Mouse (Mus musculus) G1E (cell line): ENCODE results near the gene Cdc42se2. TPM values are rescaled to one million over a fixed set of nuclear protein-coding genes. Genes with fewer than 3 reads are reported as not detected.

Source experiments
- ATAC-seq: 2 replicates; pipeline ENCODE4 v1.8.0; 2016; ENCODE audit warnings: mild to moderate bottlenecking; ENCODE audit not compliant: insufficient number of reproducible peaks, poor library complexity, low FRiP score, severe bottlenecking; ENCODE audit errors: extremely low read depth
- DNase-seq: peaks from one replicate; pipeline ENCODE4 v3.0.0; 2012; ENCODE audit warnings: low spot score
- H3K27me3 ChIP-seq: 2 replicates; pipeline ENCODE4 v1.6.1; 2012; ENCODE audit warnings: mild to moderate bottlenecking, low read length, inconsistent platforms; ENCODE audit not compliant: insufficient read depth
- H3K36me3 ChIP-seq: replicated peaks from 2 replicates; pipeline ENCODE3; 2012; ENCODE audit warnings: mild to moderate bottlenecking, inconsistent platforms
- H3K4me1 ChIP-seq: 2 replicates; pipeline ENCODE4 v1.6.1; 2012; ENCODE audit warnings: low read depth, low read length, inconsistent platforms, mixed read lengths; ENCODE audit not compliant: insufficient read depth
- H3K4me3 ChIP-seq: 2 replicates; pipeline ENCODE4 v1.5.1; 2012; ENCODE audit warnings: low read depth, mild to moderate bottlenecking, inconsistent platforms, low read length, moderate library complexity, mixed read lengths
- H3K9me3 ChIP-seq: replicated peaks from 2 replicates; pipeline ENCODE4 v1.6.1; 2012; ENCODE audit warnings: inconsistent platforms
- CTCF ChIP-seq: IDR thresholded peaks from 2 replicates; pipeline ENCODE4 v1.5.1; 2012; ENCODE audit warnings: low read depth, low read length, inconsistent platforms, mixed read lengths
- GATA1 ChIP-seq: IDR thresholded peaks from 2 replicates; pipeline ENCODE4 v1.6.1; 2012; ENCODE audit warnings: borderline replicate concordance, low read length, inconsistent platforms, mixed read lengths
- GATA2 ChIP-seq: IDR thresholded peaks from 2 replicates; pipeline ENCODE4 v1.6.1; 2012; ENCODE audit warnings: low read depth, low read length, inconsistent platforms, borderline replicate concordance
- POLR2AphosphoS5 ChIP-seq: IDR thresholded peaks from 2 replicates; pipeline ENCODE4 v1.6.1; 2012; ENCODE audit warnings: low read depth, low read length, inconsistent platforms; ENCODE audit not compliant: insufficient replicate concordance
- TAL1 ChIP-seq: conservative IDR thresholded peaks from 2 replicates; pipeline ENCODE4 v1.6.1; 2012; ENCODE audit warnings: low read depth, low read length, inconsistent platforms, mixed read lengths
- polyA plus RNA-seq: library from polyadenylated mRNA; stranded (reverse); fragments of >175 nt; gene quantifications from 2 replicates; pipeline ENCODE4 v1.2.3, GENCODE M21; 2012
- total RNA-seq, 2 experiments: library from RNA; stranded (forward) in 1 of 2; stranded (reverse) in 1 of 2; fragments of 200-1000 nt in 1 of 2; fragments of >200 nt in 1 of 2; fragmentation: Nextera tagmentation in 1 of 2; gene quantifications; 2 replicates each; pipeline ENCODE4 v1.2.3; 2014 to 2017

Cdc42se2 gene
- total and polyA plus RNA-seq, 3 experiments: 5.0 to 32.9 (median 25.0) TPM

- H3K4me1 ChIP-seq: peaks cover 21% of the 10 kb centered on the region
- H3K9me3 ChIP-seq: no peaks in the 10 kb centered on the region
- no peak for DNase-seq
- TF ChIP-seq GATA2 (no peak), TAL1 (no peak), GATA1 (no peak), CTCF (no peak), POLR2AphosphoS5 (no peak)
- no peak for ATAC-seq
- no peak overlapping the region for H3K4me3 ChIP-seq
- H3K27me3 ChIP-seq: no peaks in the 10 kb centered on the region
- H3K36me3 ChIP-seq: no peaks in the 10 kb centered on the region
Observed at GRCm38 (mm10) chr11:54775628-54776366, 11.7 kb downstream of the Cdc42se2 start.

DNA sequence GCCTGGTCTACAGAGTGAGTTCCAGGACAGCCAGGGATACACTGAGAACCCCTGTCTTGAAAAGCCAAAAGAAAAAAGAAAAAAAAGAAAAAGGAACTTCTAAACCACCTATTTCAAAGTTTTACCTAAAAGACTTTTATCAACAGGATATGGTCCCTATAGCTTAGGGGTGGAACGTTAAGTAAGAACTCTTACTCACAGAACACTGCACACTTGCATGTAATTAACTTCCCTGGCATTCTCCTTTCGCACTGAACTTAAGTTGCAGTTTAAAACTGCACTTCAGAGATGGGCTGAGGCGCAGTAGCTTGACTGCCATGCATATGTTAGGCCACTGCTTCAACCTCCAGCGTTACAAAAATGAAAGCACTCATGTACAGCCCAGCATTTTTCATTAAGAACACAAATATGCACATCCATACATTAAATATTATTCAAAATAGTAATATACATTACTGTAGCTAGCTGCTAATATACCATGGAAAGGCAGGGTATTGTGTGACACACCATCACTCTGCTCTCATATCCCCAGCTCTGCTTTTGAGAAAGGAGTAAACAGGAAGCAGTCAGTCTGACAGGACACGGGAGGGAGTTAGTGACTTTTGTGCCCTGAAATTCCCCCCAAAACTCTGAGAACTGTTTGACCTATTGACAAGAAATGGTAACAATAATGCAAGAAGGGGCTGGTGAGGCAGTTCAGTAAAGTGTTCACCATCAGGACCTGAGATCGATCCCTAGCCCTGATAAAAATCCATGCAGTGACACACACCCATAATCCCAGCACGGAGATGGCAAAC, 13.0 kb downstream of the Cdc42se2 start:
- H3K9me3 ChIP-seq: no peaks in the 10 kb centered on the region
- peaks cover 21% of the 10 kb centered on the region for H3K4me1 ChIP-seq
- no peak overlapping the region for H3K4me3 ChIP-seq
- ATAC-seq: no peak
- DNase-seq: no peak
- H3K36me3 ChIP-seq: no peaks in the 10 kb centered on the region
- H3K27me3 ChIP-seq: no peaks in the 10 kb centered on the region
- TF ChIP-seq GATA2 (no peak), POLR2AphosphoS5 (no peak), GATA1 (no peak), TAL1 (no peak), CTCF (no peak)

GRCm38 (mm10) chr11:54771549-54771948, 15.9 kb downstream of the Cdc42se2 start:
- Histone ChIP-seq H3K36me3 (no peaks in the 10 kb centered on the region), H3K4me3 (no peak overlapping the region), H3K27me3 (no peaks in the 10 kb centered on the region), H3K9me3 (no peaks in the 10 kb centered on the region), H3K4me1 (peaks cover 12% of the 10 kb centered on the region)
- DNase-seq (no peak), ATAC-seq (no peak)
- TF ChIP-seq GATA2: no peak
- no peak for TF ChIP-seq CTCF
- no peak for TF ChIP-seq GATA1
- no peak for TF ChIP-seq POLR2AphosphoS5
- TF ChIP-seq TAL1: no peak

DNA sequence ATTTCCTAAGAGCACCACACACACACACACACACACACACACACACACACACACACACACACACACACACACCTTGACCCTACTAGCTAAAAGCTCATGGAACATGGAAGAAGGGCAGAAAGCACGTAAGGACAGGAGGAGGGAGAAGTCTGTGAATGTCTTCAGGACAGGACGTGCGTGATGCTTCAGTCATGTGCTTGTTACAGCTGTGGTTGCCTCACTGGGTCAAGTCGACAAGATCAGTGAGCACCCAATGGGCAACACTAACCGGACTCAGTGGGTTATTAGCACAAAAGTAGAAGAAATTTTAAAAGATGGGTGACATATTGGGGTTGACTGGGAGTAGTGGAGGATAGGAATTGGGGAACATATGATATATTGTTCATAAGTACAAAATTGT, 17.6 kb downstream of the Cdc42se2 start:
- Histone ChIP-seq H3K27me3 (no peaks in the 10 kb centered on the region), H3K4me3 (no peak overlapping the region), H3K9me3 (no peaks in the 10 kb centered on the region), H3K4me1 (peaks cover 4% of the 10 kb centered on the region), H3K36me3 (no peaks in the 10 kb centered on the region)
- no peak for TF ChIP-seq GATA1
- TF ChIP-seq TAL1: no peak
- no peak for TF ChIP-seq CTCF
- TF ChIP-seq POLR2AphosphoS5: no peak
- no peak for ATAC-seq
- no peak for DNase-seq

- DNase-seq (no peak), ATAC-seq (no peak)
- no peak for TF ChIP-seq GATA1
- no peak for TF ChIP-seq CTCF
- no peak for TF ChIP-seq GATA2
- TF ChIP-seq POLR2AphosphoS5: no peak
- TF ChIP-seq TAL1: no peak
- H3K4me3 ChIP-seq: no peak overlapping the region
- H3K9me3 ChIP-seq: no peaks in the 10 kb centered on the region
- no peaks in the 10 kb centered on the region for H3K27me3 ChIP-seq
- peaks cover 3% of the 10 kb centered on the region for H3K4me1 ChIP-seq
- H3K36me3 ChIP-seq: peaks cover 3% of the 10 kb centered on the region
Observed at GRCm38 (mm10) chr11:54768116-54768690, 19.3 kb downstream of the Cdc42se2 start.

DNA sequence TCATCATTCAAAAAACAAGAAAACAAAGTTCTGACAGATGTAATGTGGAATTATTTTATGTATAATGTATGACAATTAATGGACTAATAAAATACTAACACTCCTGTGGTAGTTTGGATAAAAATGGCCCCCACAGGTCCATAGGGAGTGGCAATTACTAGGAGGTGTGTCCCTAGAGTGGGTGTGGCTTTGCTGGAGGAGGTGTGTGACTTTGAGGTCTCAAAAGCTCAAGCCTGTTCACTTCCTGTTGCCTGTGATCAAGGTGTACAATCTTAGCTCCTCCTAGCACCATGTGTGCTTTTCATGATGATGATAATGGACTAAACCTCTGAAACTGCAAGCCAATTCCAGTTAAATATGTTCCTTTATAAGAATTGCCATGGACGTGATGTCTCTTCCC, 22.7 kb downstream of the Cdc42se2 start:
- Histone ChIP-seq H3K36me3 (peaks cover 3% of the 10 kb centered on the region), H3K4me3 (no peak overlapping the region), H3K9me3 (no peaks in the 10 kb centered on the region), H3K27me3 (no peaks in the 10 kb centered on the region), H3K4me1 (peaks cover 3% of the 10 kb centered on the region)
- no peak for DNase-seq
- TF ChIP-seq TAL1: no peak
- no peak for TF ChIP-seq CTCF
- TF ChIP-seq GATA1: no peak
- no peak for TF ChIP-seq POLR2AphosphoS5
- no peak for TF ChIP-seq GATA2
- no peak; the same call in 1 of the 2 replicates for ATAC-seq
